Mouse (Mus musculus): ENCODE measurements around the gene Mkrn2os. TPM values are rescaled to one million over a fixed set of nuclear protein-coding genes. Genes with fewer than 3 reads are reported as not detected.

Mkrn2os gene
- not detected in 2 replicates for polyA plus RNA-seq (2012; ENCODE audit: low replicate concordance)

DNA sequence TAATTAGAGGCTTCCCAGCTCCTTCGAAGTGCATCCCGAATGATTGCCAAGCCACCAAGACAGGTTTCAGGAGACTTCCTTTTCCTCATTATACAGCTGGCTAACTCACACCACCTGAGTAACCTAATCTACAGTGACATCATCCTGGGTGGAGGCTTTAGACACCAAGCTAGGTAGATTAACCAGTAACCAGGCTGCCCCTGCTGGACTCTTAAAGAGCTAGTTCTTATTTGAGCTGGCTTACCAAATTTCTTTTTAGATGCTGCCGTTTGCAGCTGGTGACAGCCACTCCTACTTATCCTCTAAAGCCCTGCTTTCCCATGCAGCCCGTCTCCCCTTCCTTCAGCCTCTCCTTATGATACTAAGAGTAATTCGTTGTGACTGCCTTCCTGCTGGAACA, at the start of gene Mkrn2os:
Mkrn2os (minus strand) TSS at position 119 of the 400 bp plus-strand sequence.

DNA sequence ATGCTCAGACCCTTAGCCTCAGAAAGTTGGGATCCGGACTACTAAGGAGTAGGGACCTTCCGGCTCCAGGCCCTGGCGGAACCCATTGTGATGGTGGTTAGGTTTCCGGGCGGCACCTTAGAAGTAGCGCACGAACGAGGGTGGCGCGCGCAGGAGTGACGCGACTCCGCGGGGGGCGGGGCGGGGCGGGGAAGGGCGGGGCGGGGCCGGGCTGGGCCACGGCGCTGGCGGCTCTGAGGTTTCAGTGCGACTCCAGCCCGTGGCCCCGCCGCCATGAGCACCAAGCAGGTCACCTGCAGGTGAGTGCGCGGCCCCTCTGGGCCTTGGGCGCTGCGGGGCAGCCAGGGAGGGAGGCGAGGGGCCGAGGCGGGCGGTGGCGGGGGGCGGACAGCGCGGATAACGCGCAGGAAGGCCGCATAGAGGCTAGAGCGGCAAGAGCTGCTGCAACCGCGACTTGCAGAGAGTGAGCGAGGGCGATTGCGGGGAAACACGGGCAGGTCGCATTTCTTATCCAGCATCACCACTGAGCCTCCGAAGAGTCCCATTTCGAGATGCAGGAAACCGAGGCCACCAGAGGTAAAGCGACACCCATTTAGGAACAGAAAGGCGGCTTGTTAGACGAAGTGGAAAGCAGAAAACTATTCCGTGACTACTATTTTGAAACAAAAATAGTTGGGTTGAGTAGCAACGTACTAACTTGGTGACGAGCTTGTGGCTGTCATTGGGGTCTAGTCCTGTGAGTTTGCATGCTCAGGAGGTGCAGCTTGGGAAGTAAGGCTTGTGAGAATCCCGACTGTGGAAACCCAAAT, 9.5 kb upstream of the Mkrn2os start, which contains the start of gene Mkrn2:
Mkrn2 (plus strand) TSS at position 188 of the 809 bp plus-strand sequence.

DNA sequence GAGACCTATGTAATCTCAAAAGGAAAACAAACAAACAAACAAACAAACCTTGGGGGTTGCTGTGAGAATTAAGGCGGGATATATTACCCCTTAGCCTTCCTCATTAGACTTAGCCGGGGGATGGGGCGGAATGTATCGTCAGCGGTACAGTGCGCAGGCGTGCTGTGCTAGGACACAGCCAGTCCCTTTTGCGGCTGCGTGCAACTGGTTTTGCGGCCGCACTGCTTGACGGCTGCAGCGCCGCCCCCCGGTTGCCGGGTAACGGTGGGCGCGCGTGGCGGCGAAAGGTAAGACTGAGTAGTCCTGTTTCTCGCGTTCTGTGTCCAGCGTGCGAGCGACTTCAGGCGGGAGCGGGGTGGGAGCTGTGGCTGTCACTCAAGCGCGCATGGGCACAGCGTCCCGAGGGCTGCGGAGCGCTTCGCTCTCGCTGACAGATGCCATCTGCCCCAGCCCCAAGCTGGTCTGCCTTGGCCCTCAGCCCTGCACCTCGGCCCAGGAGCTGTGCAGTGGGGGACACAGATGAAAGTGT, 47.9 kb downstream of the Mkrn2os start, which contains the start of gene Tsen2:
Tsen2 (plus strand) TSS at position 223 of the 529 bp plus-strand sequence.

Other genes with a start within 250 kb of the Mkrn2os start
- gene Pparg, start 231.6 kb downstream of the Mkrn2os start, polyA plus RNA-seq (2012; ENCODE audit: low replicate concordance) = 0.50 and 1.1 TPM in 2 replicates
- 2.4 and 11.2 TPM in 2 replicates for gene Tsen2, start 47.9 kb downstream of the Mkrn2os start, polyA plus RNA-seq (2012; ENCODE audit: low replicate concordance)
- 1.9 and 29.8 TPM in 2 replicates for gene Mkrn2, start 9.3 kb upstream of the Mkrn2os start, polyA plus RNA-seq (2012; ENCODE audit: low replicate concordance)
- 17.5 and 39.2 TPM in 2 replicates for gene Raf1, start 84.1 kb upstream of the Mkrn2os start, polyA plus RNA-seq (2012; ENCODE audit: low replicate concordance)
- 4.4 and 5.8 TPM in 2 replicates for gene Tmem40, start 169.8 kb upstream of the Mkrn2os start, polyA plus RNA-seq (2012; ENCODE audit: low replicate concordance)
- gene Cand2, start 182.0 kb upstream of the Mkrn2os start, polyA plus RNA-seq (2012; ENCODE audit: low replicate concordance) = 1.1 and 1.3 TPM in 2 replicates
- gene Rpl32, start 216.2 kb upstream of the Mkrn2os start, polyA plus RNA-seq (2012; ENCODE audit: low replicate concordance) = 458 and 578 TPM in 2 replicates
- 0.16 and 0.19 TPM in 2 replicates for gene Efcab12, start 245.8 kb upstream of the Mkrn2os start, polyA plus RNA-seq (2012; ENCODE audit: low replicate concordance)

Data from leukemia stem cell, adult 10-12 weeks (primary cell).